Mouse (Mus musculus) mouse embryonic stem cell (cell line): ENCODE results near the gene Art1.

ENCODE experiments used
- in situ Hi-C, 2 experiments: fragments of 300-500 bp; cut with MboI; formaldehyde crosslinking; loops; 1 replicate in 1 of 2; 3 replicates in 1 of 2; pipeline ENCODE4 v1.14.3; 2019 to 2020; ENCODE audit warnings: low sequenced_read_pairs in 2 of 2, low pct_unique_long_range_greater_than_20kb in 1 of 2, mixed read lengths in 1 of 2; ENCODE audit not compliant: unreplicated experiment in 1 of 2

Gene Art1

GRCm38 (mm10) chr7:102101487-102101886, at the start of gene Art1:
Gene Art1, plus strand, starts transcription at chr7:102101743.
- in situ Hi-C loops: no loop called here

GRCm38 (mm10) chr7:102061353-102061752, 40.2 kb upstream of the Art1 start:
- in situ Hi-C loops: no loop called here

- in situ Hi-C loops: no loop called here
Observed at GRCm38 (mm10) chr7:102062203-102062602, 39.3 kb upstream of the Art1 start.

DNA sequence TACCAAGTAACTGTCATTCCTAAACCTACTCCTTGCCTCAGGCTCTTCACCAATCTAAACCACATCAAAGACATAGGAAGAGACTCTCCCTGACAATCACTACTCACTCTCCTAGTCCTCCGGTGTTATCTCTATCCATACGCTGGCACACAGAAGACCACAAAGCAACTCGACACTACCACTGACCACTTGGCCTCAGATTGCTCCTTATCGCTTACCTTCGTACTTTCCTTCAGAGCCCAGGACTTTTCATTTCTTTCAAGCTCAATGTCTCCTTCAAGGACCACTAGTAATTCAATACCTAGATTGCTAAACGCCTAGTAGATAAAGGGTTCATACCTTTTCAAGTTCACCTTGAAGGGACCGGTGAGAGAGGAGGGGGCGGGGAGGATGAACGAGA, 37.7 kb upstream of the Art1 start:
- in situ Hi-C loops: no loop called here

GRCm38 (mm10) chr7:102064655-102065045, 36.9 kb upstream of the Art1 start:
- in situ Hi-C loops: no loop called here

- in situ Hi-C loops: no loop called here
Observed at GRCm38 (mm10) chr7:102065046-102065891, 36.3 kb upstream of the Art1 start, which contains the start of the genes Rnf121, Xndc1 and Xntrpc. Gene Rnf121, minus strand, starts transcription at chr7:102065469. Gene Xndc1, plus strand, starts transcription at chr7:102065511. Gene Xntrpc, plus strand, starts transcription at chr7:102065713.

GRCm38 (mm10) chr7:102066363-102066762, 35.2 kb upstream of the Art1 start:
- in situ Hi-C loops: no loop called here

GRCm38 (mm10) chr7:102076714-102077296, 24.7 kb upstream of the Art1 start:
- in situ Hi-C loops: loop anchor here (25.0 kb wide), 1 partner anchor 415 kb away; the partner anchor contains the start of gene Clpb (in 2 of the 2)

DNA sequence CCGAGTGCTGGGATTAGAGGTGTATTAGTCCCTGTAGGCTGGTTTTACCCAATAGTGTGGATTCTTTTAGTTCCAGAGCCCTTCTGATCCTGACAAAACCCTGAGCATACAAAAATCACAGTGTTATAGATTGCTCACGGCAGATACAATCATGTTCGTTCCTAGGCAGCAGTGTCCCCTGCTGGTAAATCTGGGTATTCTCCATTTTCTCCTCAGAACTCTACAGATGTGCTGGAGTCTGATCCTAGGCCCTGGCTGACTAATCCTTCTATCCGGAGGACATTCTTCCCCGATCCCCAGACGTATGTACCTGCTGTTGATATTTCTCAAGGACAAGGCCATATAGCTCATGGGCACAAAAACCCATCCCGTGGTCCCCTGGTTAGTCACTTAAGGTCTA, 23.0 kb upstream of the Art1 start:
- in situ Hi-C loops: loop anchor here (25.0 kb wide), 1 partner anchor 416 kb away; the partner anchor contains the start of gene Clpb (in 2 of the 2)

- in situ Hi-C loops: loop anchor here (25.0 kb wide), 1 partner anchor 418 kb away; the partner anchor contains the start of gene Clpb (in 2 of the 2)
Observed at GRCm38 (mm10) chr7:102080311-102080710, 21.2 kb upstream of the Art1 start.

- in situ Hi-C loops: loop anchor here (25.0 kb wide), 1 partner anchor 419 kb away; the partner anchor contains the start of gene Clpb (in 2 of the 2)
Observed at GRCm38 (mm10) chr7:102081784-102082183, 19.8 kb upstream of the Art1 start.

- in situ Hi-C loops: loop anchor here (25.0 kb wide), 1 partner anchor 421 kb away; the partner anchor contains the start of gene Clpb (in 2 of the 2)
Observed at GRCm38 (mm10) chr7:102082816-102083215, 18.7 kb upstream of the Art1 start, which contains the start of gene Trpc2. Gene Trpc2, plus strand, starts transcription at chr7:102083116.

DNA sequence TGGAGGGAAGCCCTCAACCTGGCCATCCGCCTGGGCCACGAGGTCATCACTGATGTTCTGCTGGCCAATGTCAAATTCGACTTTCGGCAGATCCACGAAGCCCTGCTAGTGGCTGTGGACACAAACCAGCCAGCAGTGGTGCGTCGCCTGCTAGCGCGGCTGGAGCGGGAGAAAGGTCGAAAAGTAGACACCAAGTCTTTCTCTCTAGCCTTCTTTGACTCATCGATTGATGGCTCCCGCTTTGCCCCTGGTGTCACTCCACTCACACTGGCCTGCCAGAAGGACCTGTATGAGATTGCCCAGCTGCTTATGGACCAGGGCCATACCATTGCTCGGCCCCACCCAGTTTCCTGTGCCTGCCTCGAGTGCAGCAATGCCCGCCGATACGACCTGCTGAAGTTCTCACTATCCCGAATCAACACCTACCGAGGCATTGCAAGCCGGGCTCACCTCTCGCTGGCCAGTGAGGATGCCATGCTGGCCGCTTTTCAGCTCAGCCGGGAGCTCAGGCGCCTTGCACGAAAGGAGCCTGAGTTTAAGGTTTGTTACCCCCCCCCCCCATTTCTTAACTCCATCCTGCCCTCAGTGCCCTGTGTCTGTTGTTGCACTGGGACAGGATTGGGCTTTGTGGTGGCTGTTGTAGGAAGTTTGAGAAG, 17.4 kb upstream of the Art1 start:
- in situ Hi-C loops: loop anchor here (25.0 kb wide), 1 partner anchor 422 kb away; the partner anchor contains the start of gene Clpb (in 2 of the 2)

GRCm38 (mm10) chr7:102087336-102087735, 14.2 kb upstream of the Art1 start:
- in situ Hi-C loops: loop anchor here (25.0 kb wide), 1 partner anchor 425 kb away; the partner anchor contains the start of gene Clpb (in 2 of the 2)

DNA sequence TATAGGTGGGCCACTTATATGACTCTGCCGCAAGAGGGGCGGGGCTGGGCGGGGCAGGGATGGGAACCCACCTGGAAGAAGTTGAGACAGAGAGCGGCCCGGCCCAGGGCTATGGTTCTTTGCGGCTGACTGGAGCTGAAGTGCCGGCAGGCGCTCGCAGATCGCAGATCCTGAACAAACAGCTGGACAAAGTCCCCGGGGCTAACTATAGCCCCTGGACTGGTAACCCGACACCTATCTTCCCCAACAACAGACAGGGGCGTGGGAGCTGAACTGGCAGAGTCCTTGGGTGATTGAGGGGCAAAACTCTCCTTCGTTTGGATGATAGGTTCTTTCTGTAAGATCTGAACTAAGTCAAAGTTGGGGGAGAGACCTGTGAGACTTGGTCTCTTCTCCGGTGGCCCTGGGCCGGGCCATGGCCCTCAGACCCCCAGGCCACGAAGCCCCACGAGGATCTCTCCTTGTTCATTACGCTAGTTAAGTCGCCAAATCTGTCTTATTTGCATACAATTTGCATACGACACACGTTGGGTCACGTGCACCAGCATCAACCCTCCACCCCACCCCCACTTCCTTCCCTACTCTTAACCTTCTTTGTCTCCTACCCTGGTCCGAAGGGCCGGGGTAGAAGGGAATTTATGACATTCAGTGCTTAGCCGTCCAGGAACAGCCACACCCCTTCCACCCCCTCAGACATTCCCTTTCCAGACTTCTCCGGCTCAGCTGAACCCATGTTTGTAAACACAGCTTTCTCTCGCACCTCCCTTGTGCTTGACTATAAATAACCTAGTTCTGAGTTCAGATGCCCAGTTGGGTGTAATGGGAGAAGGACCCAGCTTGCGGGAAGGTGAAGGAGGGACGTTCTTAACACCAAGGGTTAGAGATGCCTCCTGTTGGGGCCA, 1.5 kb upstream of the Art1 start:
- in situ Hi-C loops: loop anchor here (25.0 kb wide), 1 partner anchor 438 kb away; the partner anchor contains the start of gene Clpb (in 2 of the 2)

GRCm38 (mm10) chr7:102100868-102101267, 675 bp upstream of the Art1 start:
- in situ Hi-C loops: no loop called here

- in situ Hi-C loops: no loop called here
Observed at GRCm38 (mm10) chr7:102102241-102102640, 698 bp downstream of the Art1 start.

DNA sequence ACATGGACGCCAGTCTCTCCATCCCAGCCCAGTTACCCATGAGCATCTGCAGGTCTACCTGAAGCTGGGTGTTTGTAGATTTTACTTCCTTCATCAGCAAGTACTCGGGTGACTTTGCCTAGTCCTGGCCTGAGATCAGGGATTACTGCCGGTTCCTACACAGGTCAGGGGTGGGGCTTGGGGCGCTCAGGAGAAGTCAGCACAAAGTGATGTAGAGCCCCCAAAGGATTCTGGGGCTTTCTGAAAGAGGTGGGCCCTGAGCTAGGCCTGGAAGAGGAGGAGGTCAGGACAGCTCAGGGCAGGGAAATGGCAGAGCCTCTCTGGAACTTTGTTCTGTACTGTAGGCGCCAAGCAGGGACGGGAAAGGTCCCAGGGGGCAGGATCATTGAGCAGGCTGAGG, 1.2 kb downstream of the Art1 start:
- in situ Hi-C loops: no loop called here
